Mouse (Mus musculus): Measurements from ENCODE around the gene Itih1. TPM values are rescaled to one million over a fixed set of nuclear protein-coding genes. Genes with fewer than 3 reads are reported as not detected.
A peak's percentile ranks its signal among the peaks of the same experiment; 100 is the strongest.

Gene Itih1
- not detected in 2 replicates for polyA plus RNA-seq (2016; fragmentation: Nextera tagmentation; extraction: Ambion mirVana)

DNA sequence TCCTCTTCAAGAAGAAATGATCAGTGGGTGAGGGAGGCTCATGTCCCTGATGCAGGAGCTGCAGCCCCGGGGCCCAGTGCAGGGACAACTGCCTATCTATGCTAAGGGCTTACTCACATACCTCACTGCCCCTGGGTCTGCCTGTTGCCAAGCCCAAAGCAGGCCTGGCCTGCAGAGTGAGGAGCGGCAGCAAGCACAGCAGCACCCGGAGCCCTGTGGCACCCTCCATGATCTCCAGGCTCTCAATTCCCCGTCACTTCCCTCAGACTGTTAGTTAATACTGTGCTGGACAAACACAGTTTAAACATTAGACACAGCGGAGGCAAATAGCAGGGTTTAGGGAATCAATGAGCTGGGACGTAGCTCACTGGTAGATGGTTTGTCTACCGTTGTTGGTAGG lies at the start of gene Itih1:
TSS of gene Itih1 (minus strand) at position 252 of the 400 bp plus-strand sequence.
- H3K27me3 ChIP-seq (ENCODE audit: insufficient read depth, poor library complexity, severe bottlenecking) = 0 out of 2 replicates have a peak, but pooled peaks cover 3% of the 10 kb centered on the region
- H3K36me3 ChIP-seq = no peaks in the 10 kb centered on the region
- no peak for DNase-seq (ENCODE audit: low spot score)
- WGBS = 86% methylated on average over 7 of the region's 7 CpGs
- no peak within 1 kb of the TSS for H3K4me3 ChIP-seq
- no peaks in the 10 kb centered on the region for H3K9me3 ChIP-seq
- no peak within 1 kb of the TSS for H3K27ac ChIP-seq
- H3K4me1 ChIP-seq (replicated peaks) = no peaks in the 10 kb centered on the region

GRCm38 (mm10) chr14:30976222-30976621 lies 33.1 kb upstream of the Itih1 start:
- no peak overlapping the region for H3K4me3 ChIP-seq
- no peak for DNase-seq (ENCODE audit: low spot score)
- peaks cover 55% of the 10 kb centered on the region for H3K36me3 ChIP-seq
- no peaks in the 10 kb centered on the region for H3K27me3 ChIP-seq (ENCODE audit: insufficient read depth, poor library complexity, severe bottlenecking)
- 0 out of 2 replicates have a peak, but pooled peaks cover 5% of the 10 kb centered on the region for H3K4me1 ChIP-seq (replicated peaks)
- no peak overlapping the region for H3K27ac ChIP-seq
- WGBS = 86% methylated on average over 3 of the region's 3 CpGs
- no peaks in the 10 kb centered on the region for H3K9me3 ChIP-seq

- H3K36me3 ChIP-seq = peaks cover 60% of the 10 kb centered on the region
- H3K4me1 ChIP-seq (replicated peaks) = 0 out of 2 replicates have a peak, but pooled peaks cover 5% of the 10 kb centered on the region
- DNase-seq (ENCODE audit: low spot score) = no peak
- no peaks in the 10 kb centered on the region for H3K9me3 ChIP-seq
- WGBS = 61% methylated on average over 6 of the region's 6 CpGs
- H3K27ac ChIP-seq = peak overlapping the region; percentile 62
- no peak overlapping the region for H3K4me3 ChIP-seq
- no peaks in the 10 kb centered on the region for H3K27me3 ChIP-seq (ENCODE audit: insufficient read depth, poor library complexity, severe bottlenecking)
Observed at GRCm38 (mm10) chr14:30974204-30974603, 31.1 kb upstream of the Itih1 start.

DNA sequence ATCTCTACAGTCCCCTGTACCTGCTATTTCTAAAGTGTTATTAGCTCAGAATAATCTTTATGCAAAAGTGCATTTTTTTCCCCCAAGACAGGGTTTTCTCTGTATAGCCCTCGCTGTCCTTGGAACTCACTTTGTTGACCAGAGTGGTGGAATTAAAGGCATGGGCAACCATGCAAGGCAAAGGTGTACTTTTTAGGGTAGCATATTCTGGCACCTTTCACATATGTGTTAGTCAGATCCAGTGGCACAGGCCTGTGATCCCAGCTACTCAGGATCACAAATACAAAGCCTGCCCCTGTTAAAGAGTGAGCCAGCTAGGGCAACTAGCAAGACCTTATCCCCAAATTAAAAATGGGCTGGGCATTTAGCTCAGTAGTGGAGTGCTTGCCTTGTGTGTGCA lies 17.3 kb upstream of the Itih1 start:
- no peak overlapping the region for H3K4me3 ChIP-seq
- H3K9me3 ChIP-seq = no peaks in the 10 kb centered on the region
- H3K4me1 ChIP-seq (replicated peaks) = no peaks in the 10 kb centered on the region
- no peak overlapping the region for H3K27ac ChIP-seq
- H3K36me3 ChIP-seq = peaks cover 53% of the 10 kb centered on the region
- DNase-seq (ENCODE audit: low spot score) = no peak
- no peaks in the 10 kb centered on the region for H3K27me3 ChIP-seq (ENCODE audit: insufficient read depth, poor library complexity, severe bottlenecking)
- 94% methylated on average over 1 of the region's 1 CpGs for WGBS

DNA sequence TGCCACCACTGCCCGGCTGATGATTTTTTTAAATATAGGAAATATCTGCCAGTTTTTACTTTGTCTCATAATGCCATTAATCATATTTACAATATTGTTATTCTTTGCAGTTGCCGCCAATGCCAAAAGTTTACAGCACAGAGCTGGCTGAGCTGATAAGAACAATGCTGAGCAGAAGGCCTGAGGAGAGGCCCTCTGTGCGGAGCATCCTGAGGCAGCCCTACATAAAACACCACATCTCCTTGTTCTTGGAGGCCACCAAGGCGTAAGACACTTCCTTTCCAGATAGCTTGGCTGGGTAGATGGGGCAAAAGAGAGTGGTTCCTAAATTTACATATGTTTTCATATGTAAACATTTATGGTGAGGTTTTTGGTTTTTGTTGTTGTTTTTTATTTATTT lies 15.9 kb upstream of the Itih1 start:
- Histone ChIP-seq H3K36me3 (peaks cover 53% of the 10 kb centered on the region), H3K27ac (no peak overlapping the region), H3K4me1 (replicated peaks) (no peaks in the 10 kb centered on the region), H3K27me3 (ENCODE audit: insufficient read depth, poor library complexity, severe bottlenecking) (no peaks in the 10 kb centered on the region), H3K4me3 (no peak overlapping the region), H3K9me3 (no peaks in the 10 kb centered on the region)
- DNase-seq (ENCODE audit: low spot score) = no peak
- WGBS = 94% methylated on average over 4 of the region's 4 CpGs

GRCm38 (mm10) chr14:30958517-30958916 lies 15.4 kb upstream of the Itih1 start:
- Histone ChIP-seq H3K36me3 (peaks cover 52% of the 10 kb centered on the region), H3K4me3 (no peak overlapping the region), H3K27ac (no peak overlapping the region), H3K9me3 (no peaks in the 10 kb centered on the region), H3K27me3 (ENCODE audit: insufficient read depth, poor library complexity, severe bottlenecking) (no peaks in the 10 kb centered on the region), H3K4me1 (replicated peaks) (no peaks in the 10 kb centered on the region)
- WGBS = 80% methylated on average over 2 of the region's 2 CpGs
- no peak for DNase-seq (ENCODE audit: low spot score)

DNA sequence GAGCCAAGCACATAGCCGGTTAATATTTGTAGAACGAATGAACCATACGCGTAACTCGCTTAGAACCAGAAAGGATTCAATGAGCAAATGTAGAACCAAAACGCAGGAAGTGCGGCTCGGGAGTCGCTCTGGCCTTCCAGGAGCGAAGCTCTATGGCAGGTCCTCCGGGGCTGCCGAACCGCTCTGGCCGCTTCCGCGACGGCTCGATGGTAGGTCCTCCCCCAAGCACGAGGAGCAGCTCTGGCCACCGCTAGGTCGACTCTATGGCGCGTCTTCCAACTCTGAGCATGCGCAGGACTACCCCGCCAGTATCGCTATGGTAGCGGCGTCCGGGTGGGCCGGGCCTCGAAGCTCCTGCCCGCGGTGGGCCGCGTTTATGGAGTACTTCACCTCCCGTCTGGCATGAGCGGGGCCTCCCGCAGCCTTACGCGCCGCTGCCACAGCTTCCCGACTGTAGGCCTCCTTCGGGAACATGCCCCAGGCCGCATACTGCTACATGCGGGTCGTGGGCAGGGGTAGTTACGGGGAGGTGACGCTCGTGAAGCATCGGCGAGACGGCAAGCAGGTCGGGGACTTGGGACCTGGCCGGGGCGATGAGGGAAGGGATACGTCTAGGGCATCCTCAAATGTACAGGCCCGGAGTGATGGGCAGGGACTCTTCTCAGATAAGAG lies 8.2 kb upstream of the Itih1 start, which contains the start of gene Nek4:
TSS of gene Nek4 (plus strand) at position 224 of the 672 bp plus-strand sequence.
- H3K27ac ChIP-seq = peak within 1 kb of the TSS; percentile 92
- no peaks in the 10 kb centered on the region for H3K9me3 ChIP-seq
- under 1% methylated on average over 57 of the region's 57 CpGs for WGBS
- H3K4me1 ChIP-seq (replicated peaks) = peaks cover 10% of the 10 kb centered on the region
- peaks cover 8% of the 10 kb centered on the region for H3K36me3 ChIP-seq
- DNase-seq (ENCODE audit: low spot score) = peak; percentile 98
- H3K4me3 ChIP-seq = peak within 1 kb of the TSS; percentile 95
- 0 out of 2 replicates have a peak, but pooled peaks cover 3% of the 10 kb centered on the region for H3K27me3 ChIP-seq (ENCODE audit: insufficient read depth, poor library complexity, severe bottlenecking)

DNA sequence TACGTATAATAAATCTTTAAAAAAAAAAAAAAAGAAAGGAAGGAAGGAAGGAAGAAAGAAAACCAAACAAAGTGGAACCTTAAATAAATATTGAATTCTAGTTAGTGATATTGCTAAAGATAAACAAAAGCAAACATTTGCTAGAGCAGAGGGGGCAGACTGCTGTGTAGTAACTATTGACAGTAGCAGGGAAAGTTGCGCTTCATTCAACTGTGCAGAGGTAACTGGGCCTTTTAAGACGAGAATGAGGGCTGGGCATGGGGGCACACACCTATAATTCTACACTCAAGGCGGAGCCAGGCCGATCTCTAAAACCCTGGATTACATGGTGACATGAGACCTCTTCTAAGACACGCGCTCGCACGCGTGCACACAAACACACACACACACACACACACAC lies 6.9 kb upstream of the Itih1 start:
- 0 out of 2 replicates have a peak, but pooled peaks cover 3% of the 10 kb centered on the region for H3K27me3 ChIP-seq (ENCODE audit: insufficient read depth, poor library complexity, severe bottlenecking)
- H3K36me3 ChIP-seq = peaks cover 8% of the 10 kb centered on the region
- H3K27ac ChIP-seq = no peak overlapping the region
- WGBS = 96% methylated on average over 10 of the region's 10 CpGs
- H3K4me3 ChIP-seq = no peak overlapping the region
- H3K4me1 ChIP-seq (replicated peaks) = peaks cover 10% of the 10 kb centered on the region
- H3K9me3 ChIP-seq = no peaks in the 10 kb centered on the region
- DNase-seq (ENCODE audit: low spot score) = no peak

DNA sequence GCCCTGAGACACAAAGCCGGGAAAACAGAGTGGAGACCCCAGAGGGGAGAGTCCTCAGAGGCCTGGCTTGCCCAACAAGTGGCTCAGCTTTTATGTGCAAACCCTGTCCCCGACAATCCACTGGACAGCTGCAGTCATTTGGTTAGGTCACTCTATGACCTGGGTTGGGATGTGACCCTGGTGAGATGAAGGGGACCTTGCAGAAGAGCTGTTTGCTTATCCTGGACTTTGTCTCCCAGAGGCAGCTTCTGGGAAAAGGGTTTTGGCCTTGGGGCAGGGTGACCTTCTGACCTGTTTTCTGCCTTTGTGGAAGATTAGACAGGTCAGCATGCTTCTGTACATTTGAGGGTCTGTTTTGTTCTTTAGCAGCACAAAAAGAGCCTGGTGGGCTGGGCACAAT lies 1.7 kb upstream of the Itih1 start:
- Histone ChIP-seq H3K36me3 (no peaks in the 10 kb centered on the region), H3K27ac (no peak overlapping the region), H3K4me1 (replicated peaks) (no peaks in the 10 kb centered on the region), H3K4me3 (no peak overlapping the region), H3K27me3 (ENCODE audit: insufficient read depth, poor library complexity, severe bottlenecking) (0 out of 2 replicates have a peak, but pooled peaks cover 3% of the 10 kb centered on the region), H3K9me3 (no peaks in the 10 kb centered on the region)
- no peak for DNase-seq (ENCODE audit: low spot score)
- WGBS = 75% methylated on average over 2 of the region's 2 CpGs

GRCm38 (mm10) chr14:30943860-30944674 lies 978 bp upstream of the Itih1 start:
- Histone ChIP-seq H3K4me3 (no peak overlapping the region), H3K9me3 (no peaks in the 10 kb centered on the region), H3K36me3 (no peaks in the 10 kb centered on the region), H3K27me3 (ENCODE audit: insufficient read depth, poor library complexity, severe bottlenecking) (0 out of 2 replicates have a peak, but pooled peaks cover 3% of the 10 kb centered on the region), H3K4me1 (replicated peaks) (no peaks in the 10 kb centered on the region), H3K27ac (no peak overlapping the region)
- 69% methylated on average over 11 of the region's 11 CpGs for WGBS
- peak; percentile 53 for DNase-seq (ENCODE audit: low spot score)

GRCm38 (mm10) chr14:30942254-30942653 lies 835 bp downstream of the Itih1 start:
- 93% methylated on average over 4 of the region's 4 CpGs for WGBS
- no peak overlapping the region for H3K4me3 ChIP-seq
- no peak for DNase-seq (ENCODE audit: low spot score)
- no peak overlapping the region for H3K27ac ChIP-seq
- H3K27me3 ChIP-seq (ENCODE audit: insufficient read depth, poor library complexity, severe bottlenecking) = 0 out of 2 replicates have a peak, but pooled peaks cover 3% of the 10 kb centered on the region
- H3K36me3 ChIP-seq = no peaks in the 10 kb centered on the region
- H3K4me1 ChIP-seq (replicated peaks) = no peaks in the 10 kb centered on the region
- no peaks in the 10 kb centered on the region for H3K9me3 ChIP-seq

DNA sequence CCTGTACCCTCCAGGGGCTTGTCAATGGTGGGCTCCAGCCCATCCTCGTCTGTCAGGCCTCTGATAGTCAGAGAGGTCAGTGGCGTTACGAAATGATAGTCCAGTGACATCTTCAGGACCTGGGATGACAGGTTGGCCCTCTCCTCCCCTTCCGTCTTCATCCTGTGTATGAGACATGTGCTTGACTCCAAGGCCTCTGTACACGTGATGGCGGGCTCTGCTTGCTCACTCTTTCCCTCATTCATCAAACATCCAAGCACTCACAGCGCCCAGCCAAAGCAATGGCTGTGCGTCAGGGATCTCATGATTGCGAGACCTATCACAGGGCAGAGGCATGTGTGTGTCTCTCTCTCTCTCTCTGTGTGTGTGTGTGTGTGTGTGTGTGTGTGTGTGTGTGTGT lies 9.7 kb downstream of the Itih1 start:
- Histone ChIP-seq H3K27ac (no peak overlapping the region), H3K27me3 (ENCODE audit: insufficient read depth, poor library complexity, severe bottlenecking) (no peaks in the 10 kb centered on the region), H3K4me3 (no peak overlapping the region), H3K9me3 (no peaks in the 10 kb centered on the region), H3K36me3 (no peaks in the 10 kb centered on the region), H3K4me1 (replicated peaks) (no peaks in the 10 kb centered on the region)
- 88% methylated on average over 9 of the region's 9 CpGs for WGBS
- DNase-seq (ENCODE audit: low spot score) = no peak

DNA sequence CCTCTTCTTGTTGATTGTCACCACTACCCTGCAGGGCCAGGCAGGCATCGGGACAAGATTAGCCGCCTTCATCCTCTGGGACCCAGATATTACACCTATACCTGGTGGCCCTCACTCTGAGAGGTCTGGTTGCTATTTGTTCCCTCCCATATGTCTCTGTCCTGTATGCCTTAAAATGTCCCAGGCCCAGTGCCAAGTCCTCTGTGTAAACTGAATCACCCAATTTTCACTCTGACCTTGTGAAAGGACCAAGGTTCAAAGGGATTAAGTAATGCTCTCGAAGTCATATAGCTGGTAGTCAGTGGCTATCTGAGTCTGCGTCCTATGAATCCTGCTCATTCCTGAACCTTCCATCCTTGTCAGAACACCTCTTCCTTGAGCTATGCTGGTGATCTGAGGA lies 12.7 kb downstream of the Itih1 start:
- 89% methylated on average over 4 of the region's 4 CpGs for WGBS
- Histone ChIP-seq H3K4me1 (replicated peaks) (no peaks in the 10 kb centered on the region), H3K4me3 (no peak overlapping the region), H3K36me3 (no peaks in the 10 kb centered on the region), H3K9me3 (no peaks in the 10 kb centered on the region), H3K27me3 (ENCODE audit: insufficient read depth, poor library complexity, severe bottlenecking) (no peaks in the 10 kb centered on the region), H3K27ac (no peak overlapping the region)
- no peak for DNase-seq (ENCODE audit: low spot score)

Data from hindbrain, embryonic 10.5 days (tissue).